Comparison of ENCODE assay signal across 28 mouse cellular contexts in the genomic region with DNA sequence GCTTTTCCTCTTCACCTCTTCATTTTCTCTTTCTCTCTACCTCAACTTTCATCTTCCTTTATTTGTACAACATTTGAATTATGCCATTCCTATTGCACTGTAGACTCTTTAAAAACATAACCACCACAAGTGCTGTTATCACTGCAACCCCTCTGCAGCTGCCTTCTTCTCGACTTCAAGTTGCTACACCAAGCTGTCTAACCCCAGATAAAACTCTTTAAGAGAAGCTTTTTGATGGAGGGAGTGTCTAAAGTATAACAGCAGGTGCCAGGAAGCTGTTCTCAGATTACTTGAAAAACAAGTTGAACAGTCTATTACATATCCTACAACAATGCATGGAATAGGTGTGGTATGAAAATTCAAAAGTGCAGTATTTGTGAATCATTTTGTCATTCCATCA.
"Had no signal": no experiment of that assay in that cellular context is flagged by ENCODE, and none has a peak within 500 bp of the region (broad histone marks: within the 10 kb centered on the region; RNA-seq: fewer than 3 reads in every experiment).

No protein-coding gene starts in this region.

- H3K27ac ChIP-seq: embryonic facial prominence, embryonic 12.5 days; embryonic facial prominence, embryonic 13.5 days; embryonic facial prominence, embryonic 15.5 days; forebrain, embryonic 10.5 days; forebrain, embryonic 12.5 days; forebrain, embryonic 13.5 days; forebrain, embryonic 15.5 days; gastrocnemius, adult 2 months; heart, adult 2 months; heart, embryonic 10.5 days had no signal

- H3K4me2 ChIP-seq: embryonic facial prominence, embryonic 12.5 days; embryonic facial prominence, embryonic 13.5 days; embryonic facial prominence, embryonic 15.5 days; forebrain, embryonic 12.5 days; forebrain, embryonic 13.5 days; forebrain, embryonic 15.5 days had no signal

- H3K9ac ChIP-seq: embryonic facial prominence, embryonic 12.5 days; embryonic facial prominence, embryonic 13.5 days; embryonic facial prominence, embryonic 15.5 days; forebrain, embryonic 12.5 days; forebrain, embryonic 13.5 days; forebrain, embryonic 15.5 days; forebrain, postnatal 0 days had no signal

- H3K4me1 ChIP-seq: embryonic facial prominence, embryonic 12.5 days; embryonic facial prominence, embryonic 13.5 days; embryonic facial prominence, embryonic 15.5 days; forebrain, embryonic 10.5 days; forebrain, embryonic 12.5 days; forebrain, embryonic 13.5 days; forebrain, embryonic 15.5 days; heart, embryonic 10.5 days had no signal

- H3K27me3 ChIP-seq: embryonic facial prominence, embryonic 12.5 days; embryonic facial prominence, embryonic 13.5 days; embryonic facial prominence, embryonic 15.5 days; forebrain, embryonic 12.5 days; forebrain, embryonic 13.5 days; forebrain, embryonic 15.5 days had no signal

- DNase-seq: cerebellum, adult 8-10 months; cerebellum, adult 9-10 months; cerebellum, adult 9-11 months; cerebellum, postnatal 10 days; cerebellum, postnatal 14 days; cerebellum, postnatal 25 days; cerebellum, postnatal 36 days; embryo, embryonic 11 days; forebrain, postnatal 0 days; gastrocnemius, adult 2 months; gastrocnemius, postnatal 10 days; gastrocnemius, postnatal 14 days; gastrocnemius, postnatal 25 days; gastrocnemius, postnatal 36 days; heart, adult 11 months; heart, adult 18-20 months; heart, adult 2 months had no signal

- H3K36me3 ChIP-seq: embryonic facial prominence, embryonic 12.5 days; embryonic facial prominence, embryonic 13.5 days; embryonic facial prominence, embryonic 15.5 days; forebrain, embryonic 10.5 days; forebrain, embryonic 12.5 days; forebrain, embryonic 15.5 days; heart, embryonic 10.5 days had no signal

- H3K4me3 ChIP-seq: embryonic facial prominence, embryonic 12.5 days; embryonic facial prominence, embryonic 13.5 days; embryonic facial prominence, embryonic 15.5 days; erythroblast, embryonic 14.5 days; forebrain, embryonic 10.5 days; forebrain, embryonic 12.5 days; forebrain, embryonic 13.5 days; forebrain, embryonic 15.5 days; gastrocnemius, adult 2 months; heart, adult 2 months; heart, embryonic 10.5 days had no signal

- ATAC-seq: forebrain, embryonic 13.5 days; forebrain, embryonic 14.5 days; forebrain, embryonic 15.5 days; forebrain, embryonic 16.5 days; forebrain, postnatal 0 days had no signal

- H3K9me3 ChIP-seq: embryonic facial prominence, embryonic 12.5 days; embryonic facial prominence, embryonic 13.5 days; embryonic facial prominence, embryonic 15.5 days; forebrain, embryonic 10.5 days; forebrain, embryonic 12.5 days; forebrain, embryonic 13.5 days; forebrain, embryonic 15.5 days; heart, embryonic 10.5 days had no signal
